Comparison of ENCODE assay signal across 8 mouse cellular contexts in genomic region chr2:70508496-70508895, GRCm38 (mm10). TPM values are rescaled to one million over a fixed set of nuclear protein-coding genes. Genes with fewer than 3 reads are reported as not detected.
DNase-seq lines count a peak whose midpoint lies in the region; ATAC-seq and TF ChIP-seq lines count a peak whose summit lies in the region.

TSS of gene Erich2 (plus strand) at chr2:70508819.

- no peak for ATAC-seq in hindbrain, postnatal 0 days
- ATAC-seq in neural tube, embryonic 13.5 days (ENCODE audit: low read depth) = peak; percentile 34; the same call in 1 of the 2 replicates
- no peak for ATAC-seq in cerebellum, adult (ENCODE audit: insufficient number of reproducible peaks, low FRiP score, low TSS enrichment)

- no peaks in the 10 kb centered on the region for H3K9me3 ChIP-seq in hindbrain, postnatal 0 days (ENCODE audit: low read length)
- H3K9me3 ChIP-seq in neural tube, embryonic 13.5 days = no peaks in the 10 kb centered on the region

- no peaks in the 10 kb centered on the region for H3K4me1 ChIP-seq in hindbrain, postnatal 0 days (ENCODE audit: insufficient read depth, low read length)
- peaks cover 7% of the 10 kb centered on the region for H3K4me1 ChIP-seq in neural tube, embryonic 13.5 days (replicated peaks)

- H3K27me3 ChIP-seq in hindbrain, postnatal 0 days (ENCODE audit: insufficient read depth, low read length) = no peaks in the 10 kb centered on the region
- peaks cover 5% of the 10 kb centered on the region for H3K27me3 ChIP-seq in neural tube, embryonic 13.5 days

- WGBS in hindbrain, postnatal 0 days = 10% methylated on average over 10 of the region's 10 CpGs
- WGBS in neural tube, embryonic 13.5 days = 17% methylated on average over 10 of the region's 10 CpGs

- DNase-seq in layer of hippocampus, adult 2 months (ENCODE audit: low spot score in 2 of 2) = no peak
- DNase-seq in layer of hippocampus, adult 9-10 months (ENCODE audit: low spot score) = no peak
- peak; percentile 63 for DNase-seq in embryo, embryonic 10.5 days (ENCODE audit: low spot score)
- DNase-seq in hindbrain, postnatal 0 days (ENCODE audit: low spot score) = peak; percentile 36
- DNase-seq in urinary bladder, postnatal 4 days (ENCODE audit: low spot score in 2 of 2) = no peak
- no peak for DNase-seq in adrenal gland, adult 2 months

- peak within 1 kb of the TSS; percentile 75 for H3K4me2 ChIP-seq in hindbrain, postnatal 0 days (ENCODE audit: low read depth, low read length)
- peak within 1 kb of the TSS; percentile 85 for H3K4me2 ChIP-seq in neural tube, embryonic 13.5 days

- H3K4me3 ChIP-seq in layer of hippocampus, adult 2 months = peak within 1 kb of the TSS; percentile 62
- peak within 1 kb of the TSS; percentile 44 for H3K4me3 ChIP-seq in hindbrain, postnatal 0 days (ENCODE audit: low read length)
- peak within 1 kb of the TSS; percentile 53 for H3K4me3 ChIP-seq in neural tube, embryonic 13.5 days

- TF ChIP-seq CTCF in layer of hippocampus, adult 2 months (conservative IDR thresholded peaks at IDR 0.05) = no peak
- no peak for TF ChIP-seq CTCF in hindbrain, postnatal 0 days (IDR thresholded peaks at IDR 0.05; ENCODE audit: low read depth)

- H3K9ac ChIP-seq in hindbrain, postnatal 0 days (replicated peaks; ENCODE audit: low read length) = peak within 1 kb of the TSS; percentile 43
- H3K9ac ChIP-seq in neural tube, embryonic 13.5 days = peak within 1 kb of the TSS; percentile 62

- H3K36me3 ChIP-seq in hindbrain, postnatal 0 days (ENCODE audit: insufficient read depth, low read length) = no peaks in the 10 kb centered on the region
- no peaks in the 10 kb centered on the region for H3K36me3 ChIP-seq in neural tube, embryonic 13.5 days

- no peak within 1 kb of the TSS for H3K27ac ChIP-seq in layer of hippocampus, adult 2 months
- H3K27ac ChIP-seq in hindbrain, postnatal 0 days = no peak within 1 kb of the TSS
- no peak within 1 kb of the TSS for H3K27ac ChIP-seq in neural tube, embryonic 13.5 days (replicated peaks)

RNA-seq across cellular contexts. Expression of gene Erich2, which starts in this region (rescaled TPM):
- total RNA-seq in layer of hippocampus, adult 2 months (2021) = under 1 TPM in 1 of 2 experiments, not detected in 1; 0.39 TPM
- total RNA-seq in hindbrain, postnatal 0 days (2014; rRNA removed) = 0.43 and 1.8 TPM in 2 replicates
- polyA plus RNA-seq in hindbrain, postnatal 0 days (2015; fragmentation: Nextera tagmentation; extraction: Ambion mirVana) = 6.3 and 7.1 TPM in 2 replicates
- 0.68 and 0.80 TPM in 2 replicates for polyA plus RNA-seq in neural tube, embryonic 13.5 days (2015; fragmentation: Nextera tagmentation; extraction: Ambion mirVana)
- total RNA-seq in adrenal gland, adult 2 months (2021) = under 1 TPM in 1 of 2 experiments, not detected in 1; 0.17 TPM
- polyA plus RNA-seq in adrenal gland, adult 2 months (2012; rRNA removed) = 0.10 and 0.15 TPM in 2 replicates

Comparison
In these comparisons a context has a peak if more than half of its experiments do, and no peak if none do; other contexts are left out.
1. Peak in ATAC-seq, H3K4me3 ChIP-seq, H3K9ac ChIP-seq and H3K4me2 ChIP-seq in neural tube, embryonic 13.5 days; RNA of the gene not detected or under 1 TPM.
2. DNase-seq: peak in embryo, embryonic 10.5 days (single experiment) and hindbrain, postnatal 0 days (single experiment); none in layer of hippocampus, adult 2 months (0 of 2), layer of hippocampus, adult 9-10 months (single experiment), urinary bladder, postnatal 4 days (0 of 2) and adrenal gland, adult 2 months (single experiment).
3. Peak in every context shown above with its lines, with median percentiles within 50 percentile points of each other: H3K4me3 ChIP-seq.